ENCODE assay signal across 8 mouse cellular contexts in the genomic region with DNA sequence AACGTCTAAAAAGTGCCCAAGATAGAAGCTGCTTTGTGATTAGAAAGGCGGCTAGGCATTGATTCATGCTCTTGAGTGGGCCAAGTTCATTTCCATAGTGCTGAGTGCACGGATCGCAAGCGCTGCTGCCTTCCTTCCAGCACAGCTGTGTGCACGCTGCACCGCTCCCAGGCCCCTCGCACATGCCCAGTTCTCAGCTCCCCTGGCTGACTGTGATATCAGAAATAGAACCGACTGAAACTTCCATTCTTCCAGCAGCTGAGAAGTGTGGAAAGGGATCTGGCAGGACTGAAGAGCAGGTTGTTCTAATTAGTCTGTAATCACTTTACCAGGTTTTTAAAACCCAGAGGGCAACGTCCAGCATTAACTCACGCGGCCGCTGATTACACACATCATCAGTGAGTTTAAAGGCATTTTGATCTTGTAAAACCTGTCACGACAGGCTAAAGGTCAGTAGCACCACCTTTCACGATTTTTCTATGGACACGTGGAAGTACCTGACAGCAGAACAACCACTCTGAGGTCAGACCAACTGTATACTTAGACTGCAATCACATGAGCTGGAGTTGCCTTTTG.
DNase-seq lines count a peak whose midpoint lies in the region; ATAC-seq and TF ChIP-seq lines count a peak whose summit lies in the region.

No protein-coding gene starts in this region.

- 15% methylated on average over 16 of the region's 16 CpGs for WGBS in limb, embryonic 13.5 days
- 35% methylated on average over 16 of the region's 16 CpGs for WGBS in stomach, postnatal 0 days

- TF ChIP-seq CTCF in stomach, postnatal 0 days (IDR thresholded peaks at IDR 0.05; ENCODE audit: low read depth), result no peak

- TF ChIP-seq EP300 in stomach, postnatal 0 days (optimal IDR thresholded peaks at IDR 0.05), result no peak

- peak; percentile 60 for DNase-seq in Muller cell, postnatal 12 days (ENCODE audit: inconsistent ontology term)
- DNase-seq in embryo, embryonic 11 days, result peak; percentile 46
- DNase-seq in heart, adult 8-10 months (ENCODE audit: low spot score), result peak; percentile 86
- DNase-seq in kidney, adult 8-10 months, result peak; percentile 64 to 69
- peak; percentile 73 for DNase-seq in stomach, postnatal 0 days (ENCODE audit: low spot score)
- DNase-seq in T-cell, adult 2 months (ENCODE audit: low spot score), result no peak

- no peak overlapping the region for H3K9ac ChIP-seq in limb, embryonic 13.5 days
- H3K9ac ChIP-seq in stomach, postnatal 0 days (ENCODE audit: low read length), result no peak overlapping the region

- H3K27ac ChIP-seq in limb, embryonic 13.5 days, result no peak overlapping the region
- H3K27ac ChIP-seq in stomach, postnatal 0 days (replicated peaks), result peak overlapping the region; percentile 63

- peak overlapping the region; percentile 35 for H3K4me2 ChIP-seq in limb, embryonic 13.5 days (replicated peaks)
- no peak overlapping the region; the same call in 1 of the 2 replicates for H3K4me2 ChIP-seq in stomach, postnatal 0 days (replicated peaks; ENCODE audit: low read depth)

- H3K27me3 ChIP-seq in limb, embryonic 13.5 days, result no peaks in the 10 kb centered on the region
- H3K27me3 ChIP-seq in stomach, postnatal 0 days (ENCODE audit: control insufficient read depth, insufficient read depth, low read length), result no peaks in the 10 kb centered on the region

- no peak overlapping the region for H3K4me3 ChIP-seq in limb, embryonic 13.5 days
- H3K4me3 ChIP-seq in stomach, postnatal 0 days (ENCODE audit: low read depth, low read length), result no peak overlapping the region

- no peaks in the 10 kb centered on the region for H3K36me3 ChIP-seq in limb, embryonic 13.5 days
- no peaks in the 10 kb centered on the region for H3K36me3 ChIP-seq in stomach, postnatal 0 days (ENCODE audit: control insufficient read depth, insufficient read depth, low read length)

- peak; percentile 80; the same call in 1 of the 2 replicates for ATAC-seq in limb, embryonic 13.5 days (ENCODE audit: low FRiP score, low read depth)
- peak; percentile 83 for ATAC-seq in stomach, postnatal 0 days (ENCODE audit: low FRiP score, low TSS enrichment)
- no peak for ATAC-seq in megakaryocyte, adult 5-6 weeks (ENCODE audit: poor library complexity, severe bottlenecking)

- peaks cover 27% of the 10 kb centered on the region for H3K4me1 ChIP-seq in limb, embryonic 13.5 days
- H3K4me1 ChIP-seq in stomach, postnatal 0 days (replicated peaks; ENCODE audit: control insufficient read depth, insufficient read depth), result peaks cover 3% of the 10 kb centered on the region; the same call in 1 of the 2 replicates

- H3K9me3 ChIP-seq in limb, embryonic 13.5 days, result no peaks in the 10 kb centered on the region
- H3K9me3 ChIP-seq in stomach, postnatal 0 days (ENCODE audit: control insufficient read depth, low read length), result no peaks in the 10 kb centered on the region
